Mouse (Mus musculus) heart, adult 8-10 months (tissue): ENCODE data around the gene Cep170b. TPM values are rescaled to one million over a fixed set of nuclear protein-coding genes. Genes with fewer than 3 reads are reported as not detected.

ENCODE experiments used
- DNase-seq: peaks from one replicate; pipeline ENCODE4 v3.0.0; 2022; ENCODE audit warnings: low spot score
- total RNA-seq, 4 experiments: library from RNA; stranded (reverse); gene quantifications; 2 replicates each; pipeline ENCODE4 v1.2.4; 2022

Cep170b gene
- 10 to 100 TPM; 12.3 to 14.7 (median 13.4) TPM for total RNA-seq

DNA sequence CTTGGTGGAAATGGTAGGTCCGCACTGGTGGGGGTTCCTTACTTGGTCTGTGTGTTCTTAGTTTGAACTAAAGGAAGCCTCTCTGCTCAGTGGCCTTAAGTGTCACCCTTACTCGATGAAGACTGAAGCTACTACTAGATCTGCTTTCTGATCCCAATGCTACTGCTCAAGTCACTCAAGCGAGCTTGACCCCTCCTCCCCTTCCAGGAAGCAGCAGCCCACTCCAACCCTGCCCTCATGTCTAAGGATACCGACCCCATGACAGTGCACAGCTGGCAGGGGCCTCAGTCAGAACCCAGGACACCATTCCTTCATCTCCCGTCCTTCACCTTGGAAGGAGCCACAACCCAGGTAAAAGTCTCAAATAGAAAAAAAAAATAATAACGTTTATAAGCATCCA is at the start of gene Cep170b:
TSS of gene Cep170b (plus strand) at position 240 of the 400 bp plus-strand sequence.
- DNase-seq = no peak

DNA sequence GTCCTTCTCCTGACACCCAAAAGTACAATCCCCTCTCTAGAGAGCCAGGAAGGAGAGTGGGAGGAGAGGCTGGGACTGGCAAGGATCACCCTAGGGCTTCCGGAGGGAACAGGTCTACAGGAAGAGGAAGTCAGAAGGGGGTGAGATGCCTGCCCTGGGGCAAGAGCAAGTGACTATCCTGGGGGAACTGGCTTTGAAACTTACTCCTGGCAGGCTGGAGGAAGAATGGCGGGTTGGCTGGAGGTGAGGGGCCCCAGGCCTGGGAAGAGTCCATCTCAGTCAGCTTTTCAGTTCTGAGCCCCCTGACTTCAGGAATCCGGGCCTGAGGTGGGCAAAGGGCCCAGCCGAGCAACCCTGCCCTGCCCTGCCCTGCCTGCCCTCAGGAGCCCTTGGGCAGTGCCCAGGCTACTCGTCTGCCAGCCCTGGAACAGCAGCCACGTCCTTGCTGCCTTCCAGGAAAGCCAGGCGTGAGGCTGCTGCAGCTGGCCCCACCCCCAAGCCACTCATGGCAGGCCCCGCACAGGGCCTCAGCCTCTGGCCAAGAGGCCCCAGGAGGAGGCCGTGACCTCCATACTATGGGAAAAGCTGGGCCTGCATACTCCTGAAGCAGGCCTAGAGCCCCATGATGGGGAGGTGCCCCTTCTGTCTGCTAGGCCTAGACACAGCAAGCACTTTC is 49.4 kb upstream of the Cep170b start:
- DNase-seq = peak; percentile 61

DNA sequence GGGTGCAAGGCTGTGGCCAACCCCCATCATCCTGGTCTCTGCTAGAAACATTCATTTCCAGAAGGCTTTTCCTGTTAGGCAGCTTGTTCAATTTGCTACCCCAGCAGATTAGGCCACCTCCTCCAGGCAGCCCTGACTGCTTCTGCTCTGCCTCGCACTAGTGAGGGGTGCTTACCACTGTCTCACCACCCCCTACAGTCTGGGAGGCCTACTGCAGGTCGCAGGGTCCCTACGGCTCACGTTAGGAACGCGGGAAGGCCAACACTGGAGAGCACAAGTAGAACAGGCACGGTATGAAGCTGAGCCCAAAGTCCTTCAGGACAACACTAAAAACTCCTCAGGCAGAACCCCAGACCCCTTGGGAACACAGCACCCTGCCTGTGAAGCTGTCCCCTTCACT is 48.4 kb upstream of the Cep170b start:
- DNase-seq = no peak

DNA sequence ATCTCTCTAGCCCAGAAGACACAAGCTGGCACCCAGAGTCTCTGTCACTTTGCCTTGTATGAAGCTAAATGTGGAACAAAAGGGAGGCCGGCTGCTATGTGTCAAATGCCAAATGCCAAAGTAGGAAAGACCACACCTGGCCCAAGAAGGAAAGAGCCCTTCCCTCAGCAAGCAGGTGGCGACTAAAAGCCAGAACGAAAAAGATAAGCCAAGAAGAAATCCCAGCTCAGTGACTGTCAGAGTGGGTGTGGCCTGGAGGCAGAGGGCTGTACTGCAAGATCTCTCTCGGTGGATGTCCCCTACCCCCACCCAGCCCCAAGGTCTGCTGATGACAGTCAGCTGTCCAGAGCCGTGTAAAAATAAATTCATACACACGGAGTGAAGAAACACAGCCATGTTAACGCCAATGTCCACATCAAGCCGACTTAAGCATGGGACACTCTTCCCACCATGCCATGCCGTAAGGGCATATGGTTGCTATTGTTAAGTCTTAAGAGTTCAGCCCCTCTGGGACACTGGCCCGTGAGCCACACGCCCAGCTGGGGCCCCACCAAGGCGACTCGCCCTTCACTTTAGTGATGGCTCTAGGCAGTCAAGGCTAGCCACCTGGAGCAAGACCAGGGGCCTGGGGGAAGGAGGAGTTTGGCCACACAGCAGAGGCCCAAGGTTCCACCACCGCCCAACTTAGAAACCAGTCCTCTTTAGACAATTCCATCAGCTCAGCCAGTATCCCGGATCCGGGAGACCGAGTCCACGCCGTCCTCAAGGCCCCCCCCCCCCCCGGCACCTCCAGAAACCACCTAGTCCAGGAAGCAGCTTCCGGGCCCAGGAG is 47.3 kb upstream of the Cep170b start:
- DNase-seq = no peak

DNA sequence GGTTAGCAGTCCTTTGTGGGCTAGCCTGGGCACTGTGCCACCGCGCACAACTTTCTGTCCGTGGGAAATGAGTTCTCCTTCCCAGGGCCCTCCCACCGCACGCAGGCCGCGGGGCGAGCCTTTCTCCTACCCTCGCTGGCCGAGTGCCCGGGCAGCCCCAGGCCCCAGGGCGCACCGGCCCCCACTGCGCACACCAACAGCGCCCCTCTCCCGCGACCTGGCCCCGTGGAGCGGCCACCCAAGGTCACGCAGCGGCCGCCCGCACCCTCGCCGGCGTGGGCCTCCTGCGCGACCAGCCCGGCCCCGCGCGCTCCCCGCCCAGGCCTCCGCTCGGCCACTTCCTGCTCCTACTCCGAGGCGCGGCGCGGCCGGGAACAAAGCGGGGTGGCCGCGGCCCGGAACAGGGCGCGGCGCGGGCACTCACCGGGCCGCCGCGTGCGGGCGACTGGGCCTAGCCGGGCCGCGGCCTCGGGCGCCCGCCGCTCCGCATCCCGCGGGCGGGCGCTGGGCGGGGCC is 46.6 kb upstream of the Cep170b start:
- no peak for DNase-seq

DNA sequence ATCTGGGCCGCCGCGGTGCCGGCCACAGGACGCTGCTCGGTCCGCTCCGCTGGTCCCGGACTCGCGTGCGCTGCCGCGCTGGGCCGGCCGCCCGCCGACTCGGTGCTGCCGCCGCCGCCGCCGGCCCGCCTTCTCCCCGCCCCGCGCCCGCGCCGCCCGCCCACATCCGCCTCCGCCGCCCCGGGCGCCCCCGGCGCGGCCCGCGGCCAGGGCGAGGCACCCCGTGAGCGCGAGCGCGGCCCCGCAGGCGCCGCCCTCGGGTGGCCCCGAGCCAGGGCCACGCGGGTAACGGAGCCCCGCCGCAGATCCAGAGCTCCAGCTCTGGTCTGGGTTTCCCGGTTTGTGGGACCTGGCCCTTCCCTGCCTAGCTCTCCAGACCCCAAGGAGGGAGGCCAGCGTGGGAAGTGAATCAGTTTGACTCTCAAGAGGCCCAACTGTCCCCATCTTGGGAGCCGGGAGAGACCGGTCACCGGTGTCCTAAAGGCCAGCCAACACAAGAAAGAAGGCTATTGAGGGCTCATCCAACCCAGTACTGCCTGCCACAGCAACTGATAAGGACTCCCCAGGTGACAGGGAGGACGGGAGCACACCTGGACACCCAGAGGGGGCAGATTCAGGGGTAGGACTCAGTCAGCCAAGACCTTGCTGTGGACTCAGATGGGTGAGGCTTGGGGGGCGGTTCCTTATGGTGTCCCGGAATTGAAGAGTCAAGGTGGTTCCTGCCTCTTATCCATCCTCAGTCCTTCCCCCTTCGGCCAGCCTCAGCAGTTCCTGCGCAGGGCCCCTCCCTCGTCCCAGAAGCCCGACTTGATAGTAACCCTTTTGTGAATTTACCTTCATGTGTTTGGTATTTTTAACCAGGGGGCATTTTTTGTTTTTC is 45.9 kb upstream of the Cep170b start, which contains the start of gene Akt1:
TSS of gene Akt1 (minus strand) at position 753 of the 880 bp plus-strand sequence.
- peak; percentile 62 for DNase-seq

DNA sequence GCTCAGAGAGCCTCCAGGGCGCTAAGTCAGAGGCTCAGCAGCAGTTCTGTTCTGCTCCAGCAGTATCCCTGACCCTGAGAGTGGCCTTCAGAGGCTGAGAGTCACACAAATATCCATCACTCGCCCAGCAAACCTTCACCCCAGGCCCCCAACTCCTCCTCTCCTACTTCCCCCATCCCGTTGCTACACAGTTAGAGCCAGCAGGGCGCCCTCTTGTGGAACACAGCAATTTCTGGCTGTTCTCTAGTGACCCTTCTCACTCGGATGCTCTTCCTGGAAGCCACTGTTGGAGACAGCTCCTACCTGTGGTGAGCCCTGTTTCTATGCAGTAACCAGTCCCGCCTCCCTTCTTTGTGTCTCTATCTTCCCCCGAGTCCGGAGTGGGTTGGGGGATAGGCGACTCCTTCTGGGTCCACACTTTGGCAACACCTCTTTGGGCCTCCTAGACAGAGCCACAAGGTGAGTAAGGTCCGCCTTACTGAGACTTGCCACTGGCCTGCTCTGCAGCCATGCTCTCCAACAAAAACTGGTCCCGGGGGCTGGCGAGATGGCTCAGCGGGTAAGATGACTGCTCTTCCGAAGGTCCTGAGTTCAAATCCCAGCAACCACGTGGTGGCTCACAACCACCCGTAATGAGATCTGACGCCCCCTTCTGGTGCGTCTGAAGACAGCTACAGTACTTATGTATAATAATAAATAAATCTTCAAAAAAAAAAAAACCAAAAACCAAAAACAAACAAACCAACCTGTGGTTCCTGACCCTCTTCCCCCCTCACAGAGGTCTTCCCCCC is 44.8 kb upstream of the Cep170b start:
- peak; percentile 84 for DNase-seq

DNA sequence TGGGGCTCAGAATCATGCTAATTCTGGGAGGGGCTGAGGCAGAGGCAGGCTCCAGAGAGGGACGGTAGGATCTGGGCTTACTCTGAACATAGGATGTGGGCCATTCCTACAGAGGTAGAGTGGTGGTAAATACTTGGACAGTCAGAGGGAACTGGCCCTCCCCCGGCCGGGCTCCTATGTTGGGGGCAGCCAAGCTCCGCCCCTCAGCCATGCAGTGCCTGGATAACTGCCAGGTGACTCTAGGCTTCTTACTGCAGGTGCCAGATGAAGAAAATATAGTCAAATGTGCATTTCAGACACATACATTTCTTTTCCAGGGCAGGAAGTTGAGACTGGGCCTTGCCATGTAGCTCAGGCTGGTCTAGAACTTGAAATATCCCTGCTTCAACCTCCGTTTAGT is 43.2 kb upstream of the Cep170b start:
- DNase-seq = no peak

DNA sequence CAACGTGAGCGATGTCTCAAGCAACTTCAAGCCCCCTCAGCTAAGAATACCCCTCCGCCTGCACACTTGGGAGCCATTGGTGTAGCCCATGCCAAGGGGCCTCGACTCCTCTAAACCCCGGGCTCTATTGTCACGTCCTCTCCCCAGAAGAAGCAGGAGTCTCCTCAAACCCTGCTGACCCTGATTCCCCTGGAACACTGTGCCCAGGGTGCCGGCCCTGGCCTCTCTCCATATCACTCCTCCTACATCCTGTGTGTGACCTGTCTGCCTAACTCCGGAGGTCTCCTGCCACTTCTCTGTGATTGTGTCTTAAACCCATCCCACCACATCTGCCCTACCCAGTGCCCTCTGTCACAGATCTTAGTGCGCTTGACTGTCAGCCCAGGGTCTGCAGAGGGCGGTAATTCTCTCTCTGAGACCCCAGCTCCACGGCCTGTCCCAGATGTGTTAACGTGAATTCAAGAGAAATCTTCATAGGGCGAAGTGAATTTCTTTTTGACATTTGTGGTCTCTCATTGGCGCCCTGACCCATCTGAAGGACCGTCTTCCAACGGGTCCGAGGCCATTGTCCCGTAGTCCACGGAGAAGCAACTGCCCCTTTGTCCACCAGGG is 42.2 kb upstream of the Cep170b start:
- no peak for DNase-seq

DNA sequence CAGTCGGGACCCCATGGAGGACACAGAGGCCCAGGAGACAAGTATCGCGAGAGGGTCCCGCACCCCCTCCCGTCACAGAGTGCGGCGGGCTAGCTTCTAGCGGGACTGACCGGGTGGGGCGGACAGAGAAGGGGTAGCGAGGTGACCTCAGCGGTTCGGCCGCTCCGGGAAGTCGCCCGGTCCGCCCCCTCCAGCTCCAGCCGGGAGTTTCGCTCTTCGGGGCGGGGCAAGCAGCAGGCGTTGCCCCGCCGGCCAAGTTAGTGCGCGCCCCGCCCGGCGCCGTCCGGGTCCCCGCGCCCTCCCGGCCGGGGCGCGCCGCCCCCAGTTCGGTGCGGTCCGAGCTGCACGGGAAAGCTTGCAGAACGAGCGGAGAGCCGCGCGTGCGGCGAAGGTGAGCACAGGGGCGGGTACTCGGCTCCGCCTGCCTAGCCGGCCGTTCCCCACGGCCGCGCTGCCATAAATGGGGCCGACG is 41.7 kb upstream of the Cep170b start, which contains the start of gene Zbtb42:
TSS of gene Zbtb42 (plus strand) at position 274 of the 472 bp plus-strand sequence.
- peak; percentile 53 for DNase-seq

DNA sequence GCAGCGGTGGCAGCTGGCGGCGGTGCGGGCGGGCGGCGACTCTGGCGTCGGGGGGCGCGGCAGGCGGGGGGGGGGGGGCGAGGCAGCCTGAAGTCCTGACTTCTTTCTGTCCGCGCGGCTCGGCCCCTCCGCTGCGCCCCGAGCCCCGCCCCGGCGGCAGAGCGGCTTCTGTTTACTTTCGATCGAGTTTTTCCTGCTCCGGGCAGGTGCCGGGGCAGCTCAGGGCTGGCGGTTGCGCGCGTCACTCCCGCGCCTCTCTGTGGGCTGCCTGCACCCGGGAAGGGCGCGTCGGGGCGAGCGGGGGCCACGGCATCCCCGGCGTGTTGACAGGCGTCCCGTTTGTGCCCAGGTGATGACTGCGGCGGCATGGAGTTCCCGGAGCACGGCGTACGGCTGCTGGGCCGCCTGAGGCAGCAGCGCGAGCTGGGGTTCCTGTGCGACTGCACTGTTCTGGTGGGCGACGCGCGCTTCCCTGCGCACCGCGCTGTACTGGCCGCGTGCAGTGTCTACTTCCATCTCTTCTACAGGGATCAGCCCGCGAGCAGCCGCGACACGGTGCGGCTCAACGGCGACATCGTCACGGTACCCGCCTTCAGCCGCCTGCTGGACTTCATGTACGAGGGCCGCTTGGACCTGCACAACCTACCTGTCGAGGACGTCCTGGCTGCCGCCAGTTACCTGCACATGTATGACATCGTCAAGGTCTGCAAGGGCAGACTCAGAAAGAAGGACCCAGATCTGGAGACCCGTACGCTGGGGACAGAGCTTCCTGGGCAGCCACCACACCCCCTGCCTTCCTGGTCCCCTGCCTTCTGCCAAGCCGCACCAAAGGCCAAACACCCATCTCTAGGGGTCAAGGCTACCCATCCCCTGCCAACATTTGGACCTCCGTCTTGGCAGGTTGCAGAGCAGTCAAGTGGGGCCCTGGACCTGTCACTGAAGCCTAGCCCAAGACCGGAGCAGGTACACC is 40.9 kb upstream of the Cep170b start:
- no peak for DNase-seq

DNA sequence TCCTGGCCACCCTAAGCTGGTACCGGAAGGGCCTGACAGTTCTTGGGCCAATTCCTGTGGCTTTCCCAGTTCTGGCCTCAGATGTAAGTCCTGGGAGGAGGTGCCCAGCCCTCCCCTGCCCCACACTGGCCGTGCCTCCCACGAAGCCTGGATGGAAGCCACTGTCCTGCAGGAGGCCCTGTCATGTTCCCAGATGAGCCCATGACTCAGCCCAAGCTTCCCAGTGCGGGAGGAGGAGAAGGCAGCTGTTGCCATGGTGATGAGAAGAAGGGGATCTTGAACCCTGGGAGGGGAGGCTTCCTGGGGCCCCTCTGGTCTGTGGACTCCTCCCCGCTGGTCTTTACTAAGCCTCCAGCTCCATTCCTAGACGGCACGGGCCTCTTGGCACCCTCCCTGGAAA is 36.9 kb upstream of the Cep170b start:
- no peak for DNase-seq

DNA sequence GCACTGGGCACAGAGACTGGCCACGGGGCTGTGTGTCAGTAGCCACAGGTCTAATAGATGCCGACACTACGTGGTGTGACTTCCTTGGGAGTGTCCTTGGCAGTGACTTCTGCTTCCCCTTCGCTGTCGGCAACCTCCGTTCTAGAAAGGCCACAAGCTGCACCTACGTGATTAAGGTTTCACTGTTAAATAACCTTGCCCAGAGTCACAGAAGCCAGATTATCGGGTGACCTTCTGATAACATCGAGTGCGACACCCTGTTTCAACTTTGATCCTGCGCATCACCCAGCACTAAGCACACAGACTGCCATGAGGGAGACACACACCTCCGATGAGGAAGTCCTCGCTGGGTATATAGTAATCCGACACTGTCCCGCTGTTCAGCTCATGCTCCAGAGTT is 31.8 kb upstream of the Cep170b start:
- DNase-seq = no peak

DNA sequence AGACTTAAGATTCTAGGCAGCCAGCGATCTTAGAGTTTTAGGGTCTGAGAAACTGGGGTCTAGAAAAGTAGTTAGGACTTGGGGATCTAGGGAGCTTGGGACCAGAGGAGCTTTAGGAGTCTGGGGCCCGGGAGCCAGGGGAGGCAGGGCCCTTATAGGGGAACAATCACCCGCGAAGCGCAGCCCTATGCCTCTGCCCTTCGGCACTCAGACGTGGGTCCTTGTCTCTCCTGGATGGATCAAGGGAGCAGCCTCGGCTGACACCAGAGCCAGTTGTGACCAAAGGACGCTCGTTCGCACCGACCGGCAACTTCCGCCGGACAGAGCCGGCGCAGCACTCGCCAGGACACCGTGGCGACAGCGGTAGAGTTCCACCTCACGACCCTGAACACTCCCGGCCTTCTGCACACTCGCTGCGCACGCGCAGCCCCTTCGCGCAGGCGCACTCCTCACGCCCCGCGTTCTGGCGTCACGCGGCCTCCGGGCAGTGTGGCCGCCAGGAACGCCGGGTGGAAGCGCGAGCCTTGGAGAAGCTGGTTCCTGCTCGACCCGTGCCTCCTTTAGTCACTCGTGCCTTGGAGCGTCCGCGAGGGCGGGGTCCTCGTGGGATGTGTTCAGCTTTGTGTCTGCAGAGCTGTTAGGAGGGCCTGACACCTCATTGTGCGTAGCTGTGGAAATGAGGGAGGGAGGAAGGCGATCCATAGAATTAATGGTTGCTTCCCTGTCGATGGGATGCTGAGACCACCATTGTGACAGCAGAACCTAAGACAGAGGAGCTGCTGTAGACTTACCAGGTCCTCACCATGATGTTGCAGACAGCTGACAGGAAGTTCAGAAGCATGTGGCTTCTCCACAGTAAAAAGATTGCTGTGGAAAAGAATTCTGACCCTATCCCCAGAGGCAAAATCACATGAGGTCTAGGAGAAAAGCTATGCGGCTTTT is 26.8 kb upstream of the Cep170b start:
- peak; percentile 93 for DNase-seq

DNA sequence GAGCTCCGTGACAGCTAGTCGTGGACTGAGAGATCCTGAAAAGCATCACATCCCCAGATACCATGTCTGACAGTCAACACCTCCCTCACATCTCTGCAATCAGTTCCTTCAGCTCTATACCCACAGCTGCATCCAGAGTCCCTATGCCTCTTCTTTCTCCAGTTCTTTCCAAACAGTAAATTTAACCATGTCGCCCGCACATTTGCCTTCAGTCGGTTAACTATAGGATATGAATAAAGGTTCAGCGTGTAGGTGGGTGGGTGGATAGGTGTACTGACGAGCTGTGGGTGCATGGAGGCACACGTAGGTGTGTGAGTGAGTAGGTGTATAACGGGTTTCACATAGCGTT is 26.2 kb upstream of the Cep170b start:
- no peak for DNase-seq

DNA sequence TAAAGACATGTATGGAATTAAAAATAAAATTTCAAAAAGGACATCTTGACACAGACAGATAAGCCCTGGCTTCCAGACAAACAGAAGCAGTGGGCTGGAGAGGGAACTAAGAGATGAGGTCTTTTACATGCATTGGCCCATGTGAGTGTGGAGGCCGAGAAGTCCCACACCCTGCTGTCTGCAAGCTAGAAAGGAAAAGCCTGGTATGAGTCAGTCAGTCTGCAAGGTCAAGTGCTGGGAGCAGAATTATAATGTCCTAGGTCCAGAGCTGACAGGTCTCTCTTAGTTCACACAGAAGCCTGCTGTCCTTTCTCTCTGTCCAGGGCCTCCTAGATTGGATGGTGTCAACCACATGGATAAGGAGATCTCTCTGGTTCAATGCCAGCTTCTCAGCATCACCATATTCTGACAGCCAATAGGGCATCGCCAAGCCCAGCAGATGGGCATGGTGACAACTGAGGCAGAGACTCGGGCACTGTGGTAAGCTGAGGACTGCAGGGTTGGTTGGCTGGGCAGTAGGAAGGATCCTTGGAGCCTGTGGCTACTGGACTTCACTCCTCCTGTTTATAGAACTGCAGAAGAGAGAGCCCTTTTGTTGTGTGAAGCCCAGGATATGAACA is 23.3 kb upstream of the Cep170b start:
- DNase-seq = no peak

DNA sequence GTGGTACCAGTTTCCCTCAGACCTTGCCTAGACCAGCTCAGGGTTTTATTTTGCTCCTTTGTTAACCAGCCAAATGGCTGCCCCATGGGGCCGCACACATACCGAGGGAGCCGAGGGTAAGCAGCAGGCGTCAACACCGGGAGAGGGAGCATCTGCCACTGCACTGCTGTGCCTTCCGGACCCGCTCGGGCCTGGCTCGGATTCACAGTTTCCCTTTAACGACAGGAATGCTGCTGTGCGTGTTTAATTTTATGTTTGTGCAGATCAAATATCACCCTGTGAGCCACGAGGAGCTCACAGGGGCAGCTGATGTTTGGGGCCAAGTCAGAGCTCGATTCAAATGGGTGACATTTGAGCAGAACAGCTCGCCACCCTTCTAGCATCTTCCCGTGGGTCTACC is 19.7 kb upstream of the Cep170b start:
- DNase-seq = no peak
